Mouse (Mus musculus): ENCODE data around the gene Tmem91.

Tmem91 gene

DNA sequence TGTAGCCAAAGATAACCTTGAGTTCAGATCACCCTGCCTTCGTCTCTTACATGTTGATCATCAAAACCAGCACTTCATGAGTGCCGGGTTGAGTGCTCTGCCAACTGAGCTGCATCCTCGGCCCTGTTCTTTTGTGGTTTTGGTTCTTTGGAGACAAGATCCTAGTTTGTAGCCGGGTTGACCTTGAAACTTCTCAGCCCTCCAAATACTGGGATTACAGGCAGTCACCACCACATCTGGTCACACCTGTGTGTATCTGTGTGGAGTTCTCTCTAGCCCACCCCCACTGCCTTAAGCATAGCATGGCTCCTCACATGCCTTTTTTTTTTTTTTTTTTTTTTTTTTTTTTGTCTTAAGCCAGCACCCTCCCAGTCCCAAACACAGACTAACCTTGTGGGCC is 4.9 kb downstream of the Tmem91 start:
- DNase-seq (ENCODE audit: low read depth, low spot score): peak; percentile 55

DNA sequence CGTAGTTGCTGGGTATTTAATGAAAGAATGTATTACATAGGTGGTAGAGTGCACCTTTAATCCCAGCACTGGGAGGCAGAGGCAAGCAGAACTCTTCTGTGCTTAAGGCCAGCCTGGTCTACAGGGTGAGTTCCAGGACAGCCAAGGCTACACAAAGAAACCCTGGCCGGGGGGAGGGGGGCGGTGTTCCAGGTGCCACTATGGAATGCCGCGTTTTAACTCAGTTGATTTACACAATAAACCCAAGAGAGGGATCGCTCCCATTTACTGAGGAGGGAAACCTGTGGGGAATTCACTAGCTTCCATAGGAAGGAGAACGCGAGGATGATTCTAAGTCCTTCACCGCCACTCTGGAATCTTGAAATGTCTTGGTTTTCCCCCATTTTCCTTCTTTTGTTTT is 5.3 kb downstream of the Tmem91 start:
- peak; percentile 90 for DNase-seq (ENCODE audit: low read depth, low spot score)

DNA sequence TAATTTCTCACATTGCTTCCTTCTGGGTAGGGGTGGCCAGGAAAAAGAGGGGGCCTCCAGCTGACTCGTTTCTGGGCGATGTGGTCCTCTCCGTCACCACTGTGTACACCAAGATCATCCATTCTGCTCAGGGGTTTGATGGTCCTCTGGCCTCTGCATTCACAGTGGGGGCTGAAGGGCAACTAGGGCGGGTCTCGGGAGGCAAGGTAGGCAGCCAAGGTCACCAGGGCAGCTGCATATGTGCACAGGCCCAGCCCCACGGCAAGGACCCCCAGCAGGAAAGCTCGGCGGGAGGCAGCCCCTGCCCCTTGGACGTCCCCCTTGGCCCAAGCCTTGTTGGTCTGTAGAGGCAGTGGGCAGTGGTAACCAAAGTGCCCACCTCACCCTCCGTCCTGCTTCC is 5.8 kb downstream of the Tmem91 start:
- peak; percentile 71 for DNase-seq (ENCODE audit: low read depth, low spot score)

GRCm38 (mm10) chr7:25666381-25666780 is 8.6 kb downstream of the Tmem91 start:
- DNase-seq (ENCODE audit: low read depth, low spot score): no peak

GRCm38 (mm10) chr7:25658657-25659472 is 16.1 kb downstream of the Tmem91 start, which contains the start of the genes Bckdha and Exosc5:
Gene Bckdha, minus strand, starts transcription at chr7:25658981.
Gene Exosc5, plus strand, starts transcription at chr7:25659164.
- peak; percentile 100 for DNase-seq (ENCODE audit: low read depth, low spot score)

DNA sequence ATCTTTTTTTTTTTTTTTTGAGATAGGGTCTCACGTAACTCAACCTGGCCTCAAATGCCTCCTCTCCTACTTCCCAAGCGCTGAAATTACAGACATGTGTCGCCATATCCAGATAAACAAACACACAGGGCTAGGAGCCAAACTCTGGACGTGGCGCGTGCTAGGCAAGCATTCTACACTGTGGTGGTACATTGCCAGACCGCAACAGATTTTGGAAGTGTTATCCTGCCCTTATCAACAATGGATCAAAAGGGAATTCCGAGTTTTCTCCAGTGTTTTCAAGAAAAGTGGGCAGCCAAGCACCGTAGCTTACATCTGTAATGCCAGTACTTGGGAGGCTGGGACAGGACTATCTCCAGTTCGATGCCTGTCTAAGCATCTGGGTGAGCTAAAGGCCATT is 17.2 kb downstream of the Tmem91 start:
- no peak for DNase-seq (ENCODE audit: low read depth, low spot score)

DNA sequence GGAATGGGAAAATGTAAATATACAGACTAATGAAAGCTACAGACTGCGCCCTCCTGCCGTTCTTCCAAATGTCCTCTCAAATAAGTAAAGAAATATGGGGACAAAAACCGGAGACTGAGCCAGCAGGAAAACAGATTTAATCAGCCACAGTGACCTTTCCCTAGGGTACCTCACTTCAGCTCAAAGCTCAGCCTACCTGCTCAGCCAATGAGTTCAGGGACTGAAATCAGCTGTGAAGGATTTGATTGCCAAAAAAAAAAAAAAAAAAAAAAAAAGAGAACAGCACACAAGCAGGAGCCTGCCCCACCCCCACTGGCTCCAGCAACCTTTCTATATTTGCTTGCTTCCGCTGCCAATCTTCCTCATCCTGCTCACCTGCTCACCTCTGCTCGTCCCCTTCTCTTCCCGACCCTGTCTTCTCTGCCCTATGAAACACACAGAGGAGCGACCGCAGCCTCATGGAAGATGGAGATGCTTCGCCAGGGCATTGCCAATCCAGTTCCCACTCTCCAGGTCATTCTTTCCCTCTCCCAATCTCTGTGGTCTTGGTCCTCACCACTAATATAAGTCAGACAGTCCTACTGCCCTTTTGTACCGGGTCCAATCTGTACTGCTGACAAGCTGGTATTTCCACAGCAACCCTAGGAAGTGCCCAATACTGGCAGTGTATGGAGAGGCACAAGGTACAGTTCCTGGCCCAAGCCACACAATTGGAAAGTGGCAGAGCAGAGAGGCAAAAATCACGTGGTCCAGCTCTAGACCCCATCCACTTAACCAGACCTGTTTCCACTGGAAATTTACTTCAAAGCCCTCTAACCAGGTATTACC is 19.2 kb downstream of the Tmem91 start:
- DNase-seq (ENCODE audit: low read depth, low spot score): peak; percentile 85

GRCm38 (mm10) chr7:25652244-25652759 is 22.7 kb downstream of the Tmem91 start:
- DNase-seq (ENCODE audit: low read depth, low spot score): no peak

- no peak for DNase-seq (ENCODE audit: low read depth, low spot score)
Measured at GRCm38 (mm10) chr7:25651281-25651680, 23.7 kb downstream of the Tmem91 start.

- DNase-seq (ENCODE audit: low read depth, low spot score): no peak
Measured at GRCm38 (mm10) chr7:25649839-25650238, 25.1 kb downstream of the Tmem91 start.

DNA sequence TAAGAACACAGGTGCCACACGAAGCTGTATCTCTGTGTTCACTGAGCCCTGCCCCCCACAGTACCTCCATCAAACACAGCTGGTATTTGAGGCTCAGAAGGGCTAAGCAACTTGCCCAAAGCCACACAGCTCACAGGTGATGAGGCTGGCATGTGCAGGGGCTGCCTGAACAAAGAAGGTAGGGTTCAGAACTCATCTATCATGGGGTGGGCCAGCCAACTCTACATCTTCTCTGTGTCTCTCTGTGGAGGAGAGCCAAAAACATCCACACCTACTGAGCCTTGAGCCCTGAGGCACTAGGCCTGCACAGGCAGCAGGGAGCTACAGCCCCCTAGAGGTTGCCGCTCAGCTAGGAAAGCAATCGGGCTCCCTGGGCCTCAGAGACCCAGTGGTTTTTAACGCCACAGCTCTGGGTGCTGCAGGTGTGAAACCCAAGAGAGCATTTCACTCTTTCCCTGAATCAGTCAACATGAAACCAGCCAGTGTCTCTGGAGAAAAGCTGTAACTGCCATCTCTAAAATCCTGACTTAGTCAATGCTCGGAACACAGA is 27.3 kb downstream of the Tmem91 start:
- peak; percentile 63 for DNase-seq (ENCODE audit: low read depth, low spot score)

- DNase-seq (ENCODE audit: low read depth, low spot score): no peak
Measured at GRCm38 (mm10) chr7:25645074-25645473, 29.9 kb downstream of the Tmem91 start.

DNA sequence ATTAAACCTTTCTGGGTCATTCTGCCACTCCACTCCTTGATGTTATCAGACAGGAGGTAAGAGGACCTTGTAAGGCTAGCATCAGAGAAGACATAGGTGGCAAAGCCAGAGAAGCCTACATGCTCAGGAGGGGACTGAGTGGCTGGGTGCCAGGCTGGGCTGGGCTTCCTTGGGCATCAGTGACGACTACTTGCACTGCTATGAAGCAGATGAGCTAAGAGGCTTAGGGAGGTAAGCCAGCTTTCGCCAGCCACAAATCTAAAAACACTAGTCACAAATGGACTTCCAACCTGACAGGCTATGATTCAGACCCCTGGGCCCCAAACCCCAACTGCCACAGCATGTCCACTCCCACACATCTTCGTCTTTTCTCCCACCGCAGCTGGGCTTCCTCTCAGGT is 30.3 kb downstream of the Tmem91 start:
- no peak for DNase-seq (ENCODE audit: low read depth, low spot score)

GRCm38 (mm10) chr7:25644136-25644535 is 30.8 kb downstream of the Tmem91 start:
- no peak for DNase-seq (ENCODE audit: low read depth, low spot score)

- DNase-seq (ENCODE audit: low read depth, low spot score): no peak
Measured at GRCm38 (mm10) chr7:25639754-25640153, 35.2 kb downstream of the Tmem91 start.

GRCm38 (mm10) chr7:25637099-25637498 is 37.9 kb downstream of the Tmem91 start:
- DNase-seq (ENCODE audit: low read depth, low spot score): no peak

- no peak for DNase-seq (ENCODE audit: low read depth, low spot score)
Measured at GRCm38 (mm10) chr7:25636373-25636772, 38.6 kb downstream of the Tmem91 start.

- no peak for DNase-seq (ENCODE audit: low read depth, low spot score)
Measured at GRCm38 (mm10) chr7:25632679-25633078, 42.3 kb downstream of the Tmem91 start.

GRCm38 (mm10) chr7:25628323-25628620 is 46.7 kb downstream of the Tmem91 start:
- DNase-seq (ENCODE audit: low read depth, low spot score): no peak

- DNase-seq (ENCODE audit: low read depth, low spot score): peak; percentile 61
Measured at GRCm38 (mm10) chr7:25627431-25628322, 47.3 kb downstream of the Tmem91 start.

Measured in ES-CJ7 (cell line).